In genomic region chr7:121871631-121872030, GRCm38 (mm10) we compare ENCODE assay signal across 28 mouse cellular contexts. TPM values are rescaled to one million over a fixed set of nuclear protein-coding genes. Genes with fewer than 3 reads are reported as not detected.
DNase-seq lines count a peak whose midpoint lies in the region; ATAC-seq and TF ChIP-seq lines count a peak whose summit lies in the region.
"Had no signal": no experiment of that assay in that cellular context is flagged by ENCODE, and none has a peak within 500 bp of the region (broad histone marks: within the 10 kb centered on the region; RNA-seq: fewer than 3 reads in every experiment).

No protein-coding gene starts in this region.

- TF ChIP-seq CTCF in stomach, postnatal 0 days (IDR thresholded peaks at IDR 0.05; ENCODE audit: low read depth), result no peak

- H3K4me3 ChIP-seq in stomach, embryonic 16.5 days (replicated peaks; ENCODE audit: low read length), result no peak overlapping the region
- H3K4me3 ChIP-seq in stomach, postnatal 0 days (ENCODE audit: low read depth, low read length), result no peak overlapping the region
- H3K4me3 ChIP-seq in hindbrain, embryonic 10.5 days, result no peak overlapping the region
- H3K4me3 ChIP-seq: forebrain, embryonic 10.5 days; forebrain, embryonic 13.5 days; heart, embryonic 12.5 days; heart, embryonic 15.5 days had no signal

- no peaks in the 10 kb centered on the region for H3K9me3 ChIP-seq in stomach, embryonic 16.5 days (replicated peaks; ENCODE audit: control insufficient read depth, low read length)
- no peaks in the 10 kb centered on the region for H3K9me3 ChIP-seq in stomach, postnatal 0 days (ENCODE audit: control insufficient read depth, low read length)
- H3K9me3 ChIP-seq in hindbrain, embryonic 10.5 days, result no peaks in the 10 kb centered on the region
- H3K9me3 ChIP-seq: forebrain, embryonic 10.5 days; forebrain, embryonic 13.5 days; G1E; heart, embryonic 12.5 days; heart, embryonic 15.5 days had no signal

- no peak overlapping the region for H3K9ac ChIP-seq in stomach, embryonic 16.5 days (ENCODE audit: low read length)
- no peak overlapping the region for H3K9ac ChIP-seq in stomach, postnatal 0 days (ENCODE audit: low read length)
- H3K9ac ChIP-seq: forebrain, embryonic 13.5 days; heart, embryonic 12.5 days; heart, embryonic 15.5 days; hindbrain, embryonic 14.5 days had no signal

- peak overlapping the region; percentile 32; the same call in 1 of the 2 replicates for H3K27ac ChIP-seq in stomach, embryonic 16.5 days (ENCODE audit: low read length)
- no peak overlapping the region for H3K27ac ChIP-seq in stomach, postnatal 0 days (replicated peaks)
- H3K27ac ChIP-seq in hindbrain, embryonic 10.5 days, result no peak overlapping the region
- H3K27ac ChIP-seq: forebrain, embryonic 10.5 days; forebrain, embryonic 13.5 days; heart, embryonic 15.5 days; hindbrain, embryonic 14.5 days; hindbrain, postnatal 0 days had no signal

- 66% methylated on average over 2 of the region's 3 CpGs for WGBS in stomach, embryonic 16.5 days
- WGBS in stomach, postnatal 0 days, result 59% methylated on average over 2 of the region's 3 CpGs
- WGBS in hindbrain, embryonic 10.5 days, result 74% methylated on average over 3 of the region's 3 CpGs

- ATAC-seq in stomach, embryonic 16.5 days (ENCODE audit: insufficient read depth, low FRiP score), result no peak
- no peak for ATAC-seq in stomach, postnatal 0 days (ENCODE audit: low FRiP score, low TSS enrichment)
- peak; percentile 61 for ATAC-seq in megakaryocyte progenitor cell, adult 5-6 weeks (replicated peaks; ENCODE audit: poor library complexity)
- ATAC-seq: forebrain, embryonic 13.5 days; forebrain, embryonic 16.5 days; hindbrain, postnatal 0 days; inflammation-experienced regulatory T-cells, adult 6 months; Patski had no signal

- DNase-seq in stomach, postnatal 0 days (ENCODE audit: low spot score), result no peak
- peak; percentile 7 for DNase-seq in c-Kit-positive CD71-negative TER-119-negative erythroid progenitor cells, embryonic 14.5 days (ENCODE audit: low read depth)
- DNase-seq in hindbrain, embryonic 10.5 days (ENCODE audit: low spot score), result no peak
- no peak for DNase-seq in gastrocnemius, postnatal 25 days
- DNase-seq: adrenal gland, postnatal 10 days; adrenal gland, postnatal 36 days; cerebellum, adult 11 months; cerebellum, adult 2 months; cerebellum, adult 9-11 months; cerebellum, postnatal 25 days; embryo, embryonic 11 days; gastrocnemius, postnatal 10 days; heart, adult 18-20 months; heart, postnatal 10 days; heart, postnatal 36 days had no signal

- H3K36me3 ChIP-seq in stomach, embryonic 16.5 days (ENCODE audit: control insufficient read depth, insufficient read depth, low read length), result no peaks in the 10 kb centered on the region
- no peaks in the 10 kb centered on the region for H3K36me3 ChIP-seq in stomach, postnatal 0 days (ENCODE audit: control insufficient read depth, insufficient read depth, low read length)
- H3K36me3 ChIP-seq in hindbrain, embryonic 10.5 days, result no peaks in the 10 kb centered on the region
- H3K36me3 ChIP-seq: forebrain, embryonic 10.5 days; G1E; heart, embryonic 12.5 days; heart, embryonic 15.5 days had no signal

- no peaks in the 10 kb centered on the region for H3K4me1 ChIP-seq in stomach, embryonic 16.5 days (ENCODE audit: control insufficient read depth, insufficient read depth, low read length)
- H3K4me1 ChIP-seq in stomach, postnatal 0 days (replicated peaks; ENCODE audit: control insufficient read depth, insufficient read depth), result no peaks in the 10 kb centered on the region
- H3K4me1 ChIP-seq in hindbrain, embryonic 10.5 days (replicated peaks), result peaks cover 7% of the 10 kb centered on the region
- H3K4me1 ChIP-seq: forebrain, embryonic 13.5 days; heart, embryonic 12.5 days; heart, embryonic 15.5 days had no signal

- no peaks in the 10 kb centered on the region for H3K27me3 ChIP-seq in stomach, embryonic 16.5 days (ENCODE audit: control insufficient read depth, insufficient read depth, low read length)
- H3K27me3 ChIP-seq in stomach, postnatal 0 days (ENCODE audit: control insufficient read depth, insufficient read depth, low read length), result no peaks in the 10 kb centered on the region
- peaks cover under 1% of the 10 kb centered on the region; the same call in 1 of the 2 replicates for H3K27me3 ChIP-seq in hindbrain, embryonic 10.5 days (ENCODE audit: insufficient read depth, poor library complexity, severe bottlenecking)
- H3K27me3 ChIP-seq: heart, embryonic 15.5 days; Patski had no signal

- H3K4me2 ChIP-seq in stomach, embryonic 16.5 days (ENCODE audit: low read depth, low read length), result no peak overlapping the region
- H3K4me2 ChIP-seq in stomach, postnatal 0 days (replicated peaks; ENCODE audit: low read depth), result no peak overlapping the region
- H3K4me2 ChIP-seq: forebrain, embryonic 13.5 days; heart, embryonic 12.5 days; heart, embryonic 15.5 days; hindbrain, embryonic 14.5 days had no signal

- TF ChIP-seq EP300 in stomach, postnatal 0 days (optimal IDR thresholded peaks at IDR 0.05), result no peak

RNA-seq across cellular contexts. Expression of gene Scnn1b, which starts 6.8 kb away (rescaled TPM):
- 0.81 and 1.3 TPM in 2 replicates for polyA plus RNA-seq in stomach, embryonic 16.5 days (2015; fragmentation: Nextera tagmentation; extraction: Ambion mirVana)
- polyA plus RNA-seq in stomach, postnatal 0 days (2015; fragmentation: Nextera tagmentation; extraction: Ambion mirVana), result 10.1 and 10.8 TPM in 2 replicates
- total RNA-seq in megakaryocyte progenitor cell, adult 5-6 weeks (2015), result not detected in 2 replicates
- not detected in 2 replicates for total RNA-seq in megakaryocyte progenitor cell, adult 5-6 weeks (2017)
- 0.15 and 0.16 TPM in 2 replicates for polyA plus RNA-seq in hindbrain, embryonic 10.5 days (2016; fragmentation: Nextera tagmentation; extraction: Ambion mirVana)
- under 1 TPM in 1 of 2 experiments, not detected in 1; 0.11 TPM for total RNA-seq in gastrocnemius, postnatal 25 days (2021)
- total RNA-seq: gastrocnemius, postnatal 4 days; heart, adult 18-20 months; heart, postnatal 10 days; heart, postnatal 36 days had no signal
- polyA plus RNA-seq: forebrain, embryonic 10.5 days; forebrain, embryonic 13.5 days; G1E; heart, embryonic 12.5 days had no signal
